Mouse (Mus musculus) B cell, adult (primary cell): ENCODE measurements around the gene Ttc7. TPM values are rescaled to one million over a fixed set of nuclear protein-coding genes. Genes with fewer than 3 reads are reported as not detected.

ENCODE experiments used
- total RNA-seq: library from RNA; stranded (reverse); gene quantifications from 4 replicates; pipeline ENCODE4 v1.2.4, GENCODE M21; 2023; ENCODE audit not compliant: inconsistent age

The Ttc7 gene
- 170 to 194 TPM (median 180 TPM) in 4 replicates for total RNA-seq

DNA sequence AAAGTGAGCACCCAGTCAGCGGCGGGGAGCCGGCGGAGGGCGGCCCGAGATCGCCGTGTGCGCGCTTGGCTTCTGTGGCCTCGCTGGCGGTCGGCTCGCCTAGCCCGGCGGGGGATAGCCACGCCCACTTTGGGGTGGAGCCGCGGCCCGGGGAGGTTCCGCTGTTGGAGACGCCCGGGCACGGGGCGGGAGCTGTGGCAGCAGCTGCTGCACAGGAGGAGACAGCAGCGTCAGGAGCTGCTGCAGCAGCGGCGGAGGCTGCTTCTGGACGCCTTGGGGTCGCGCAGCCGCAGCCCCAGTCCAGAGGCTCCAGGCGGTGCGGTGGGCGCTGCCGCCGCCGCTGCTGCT is at the start of gene Ttc7:
Gene Ttc7 (plus strand): TSS at position 181 of the 348 bp plus-strand sequence.

DNA sequence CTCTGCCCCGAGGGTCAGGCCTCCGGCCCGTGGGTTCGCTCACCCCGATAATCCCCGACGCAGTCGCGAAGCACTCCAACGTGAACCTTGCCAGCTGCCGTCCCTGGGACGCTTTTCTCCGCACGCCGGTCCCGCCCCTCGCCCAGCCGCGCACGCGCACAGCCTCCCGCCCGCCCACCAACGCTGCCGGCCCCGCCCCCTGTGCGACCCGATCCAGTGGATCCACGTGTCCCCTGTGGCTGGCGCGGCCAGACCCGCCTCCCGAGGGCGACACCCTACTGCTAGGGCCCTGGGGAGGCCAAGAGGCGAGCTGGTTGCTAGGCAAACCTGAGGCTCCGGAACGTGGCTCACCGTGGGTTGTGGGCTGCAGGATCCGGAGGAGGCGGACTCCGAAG is 16.9 kb upstream of the Ttc7 start, which contains the start of gene Mcfd2:
Gene Mcfd2 (minus strand): TSS at position 144 of the 395 bp plus-strand sequence.

DNA sequence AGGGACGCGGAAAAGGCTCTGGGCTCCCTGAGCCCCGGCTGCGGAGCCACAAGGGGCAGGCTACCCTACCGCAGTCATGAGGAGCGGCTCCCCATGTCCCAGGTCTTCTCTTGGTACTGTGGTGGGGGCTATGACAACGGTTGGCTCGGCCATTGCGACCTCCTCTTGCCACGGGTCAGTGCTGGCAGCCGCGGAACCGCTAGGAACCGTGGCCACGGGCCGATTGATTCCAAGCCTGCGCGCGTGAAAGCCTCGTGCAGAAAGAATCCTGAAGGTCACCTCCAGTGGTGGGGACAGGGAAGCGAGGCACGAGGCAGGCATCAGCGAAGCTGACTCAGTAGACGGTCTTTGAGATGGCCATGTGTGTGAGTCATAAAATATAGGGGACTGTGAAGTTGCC is 144.8 kb downstream of the Ttc7 start, which contains the start of gene Stpg4:
Gene Stpg4 (minus strand): TSS at position 231 of the 400 bp plus-strand sequence.

Other genes with a start within 250 kb of the Ttc7 start
- 37.6 to 42.1 TPM (median 41.3 TPM) in 4 replicates for gene Socs5, start 175.2 kb upstream of the Ttc7 start, total RNA-seq
- gene Mcfd2, start 17.0 kb upstream of the Ttc7 start, total RNA-seq = 17.7 to 21.3 TPM (median 19.9 TPM) in 4 replicates
- gene Stpg4, start 144.9 kb downstream of the Ttc7 start, total RNA-seq = 0.75 to 1.7 TPM (median 1.3 TPM) in 3 of 4 replicates, not detected in the other
- 426 to 475 TPM (median 455 TPM) in 4 replicates for gene Calm2, start 164.0 kb downstream of the Ttc7 start, total RNA-seq